8 mouse cellular contexts compared by ENCODE assay signal in the genomic region with DNA sequence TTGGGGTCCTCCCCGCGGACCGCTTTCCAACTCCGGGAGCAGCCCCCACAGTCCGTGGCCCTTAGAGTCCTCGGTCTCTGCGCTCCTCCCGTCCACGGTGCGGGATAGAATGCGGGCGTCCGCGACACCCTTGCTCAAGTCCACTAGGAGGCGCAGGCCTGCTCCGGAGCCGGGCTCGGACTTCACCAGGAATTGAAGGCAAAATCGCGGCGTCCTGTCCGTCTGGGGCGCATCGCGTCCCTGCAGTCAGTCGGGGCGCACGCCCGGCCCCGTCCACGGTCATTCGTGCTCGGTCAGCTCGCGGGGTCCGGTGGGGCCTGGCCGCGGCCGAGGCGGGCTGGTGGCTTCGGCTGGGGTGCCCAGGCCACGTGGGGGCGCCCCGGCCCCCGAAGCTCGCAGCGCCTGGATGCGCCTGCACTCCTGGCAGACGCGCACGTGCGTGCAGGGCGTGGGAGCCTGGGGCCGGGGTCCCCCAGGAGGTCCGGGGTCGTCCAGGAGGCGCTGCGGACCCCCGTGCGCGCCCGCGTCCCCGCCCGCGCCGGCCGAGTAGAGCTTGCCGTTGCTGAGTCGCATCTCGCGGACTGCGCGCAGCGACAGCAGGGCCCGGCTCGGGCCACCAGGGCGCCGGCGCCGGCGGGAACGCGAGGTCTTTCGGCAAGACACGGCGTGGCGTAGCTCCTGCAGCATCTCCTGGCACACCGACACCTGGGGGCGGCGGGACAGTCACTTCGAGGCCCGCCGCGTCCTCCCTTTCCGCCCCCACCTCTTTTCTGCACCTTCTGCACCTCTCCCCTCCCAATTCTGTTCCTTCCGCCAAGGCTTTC. TPM values are rescaled to one million over a fixed set of nuclear protein-coding genes. Genes with fewer than 3 reads are reported as not detected.
DNase-seq lines count a peak whose midpoint lies in the region.

No protein-coding gene starts in this region.

- intact Hi-C loops in heart, postnatal 36 days (cut with DNase I) = no loop called here

- peak; percentile 41 to 59 for DNase-seq in adrenal gland, adult 18-20 months (ENCODE audit: low spot score in 2 of 2)
- no peak for DNase-seq in adrenal gland, postnatal 4 days (ENCODE audit: low spot score in 2 of 2)
- peak; percentile 81 for DNase-seq in R1 (ENCODE audit: low read depth, low spot score)
- peak; percentile 87 for DNase-seq in embryo, embryonic 11 days
- peak; percentile 27 to 36 for DNase-seq in heart, postnatal 36 days
- DNase-seq in layer of hippocampus, postnatal 36 days = peak; percentile 50 to 63
- DNase-seq in lung, postnatal 36 days = peak; percentile 27
- peak; percentile 76 for DNase-seq in right cerebral cortex, postnatal 25 days

RNA-seq across cellular contexts. Expression of a gene that starts 4.5 kb away (rescaled TPM):
- total RNA-seq in adrenal gland, adult 18-20 months (2021) = 100 to 1,000 TPM in 1 of 2 experiments, 10 to 100 TPM in 1; 30.2 to 121 TPM
- 10 to 100 TPM; 66.4 to 69.0 TPM for total RNA-seq in adrenal gland, postnatal 4 days (2021)
- total RNA-seq in heart, postnatal 36 days (2021) = under 1 TPM; 0.35 to 0.67 TPM
- 1,000 to 10,000 TPM; 2,432 to 2,476 TPM for total RNA-seq in layer of hippocampus, postnatal 36 days (2021)

RNA-seq across cellular contexts. Expression of a gene that starts 37.7 kb away (rescaled TPM):
- 100 to 1,000 TPM; 343 to 378 TPM for total RNA-seq in adrenal gland, adult 18-20 months (2021)
- total RNA-seq in adrenal gland, postnatal 4 days (2021) = 100 to 1,000 TPM; 204 to 208 TPM
- 100 to 1,000 TPM; 305 to 326 TPM for total RNA-seq in heart, postnatal 36 days (2021)
- total RNA-seq in layer of hippocampus, postnatal 36 days (2021) = 100 to 1,000 TPM; 267 to 288 TPM

Comparison
In these comparisons a context has a peak if more than half of its experiments do, and no peak if none do; other contexts are left out.
1. DNase-seq: peak in adrenal gland, adult 18-20 months (2 of 2), R1 (single experiment), embryo, embryonic 11 days (single experiment), heart, postnatal 36 days (2 of 2), layer of hippocampus, postnatal 36 days (2 of 2), lung, postnatal 36 days (single experiment) and right cerebral cortex, postnatal 25 days (single experiment); none in adrenal gland, postnatal 4 days (0 of 2).
2. RNA of a gene that starts 4.5 kb away (total RNA-seq): 2,432 to 2,476 TPM in layer of hippocampus, postnatal 36 days; 30.2 to 121 TPM in adrenal gland, adult 18-20 months, 66.4 to 69.0 TPM in adrenal gland, postnatal 4 days and 0.35 to 0.67 TPM in heart, postnatal 36 days; every median in the first group is over 10 times any median in the second.